ENCODE assay signal across 15 mouse cellular contexts in genomic region chr10:24765151-24765755, GRCm38 (mm10). TPM values are rescaled to one million over a fixed set of nuclear protein-coding genes. Genes with fewer than 3 reads are reported as not detected.
DNase-seq lines count a peak whose midpoint lies in the region; ATAC-seq and TF ChIP-seq lines count a peak whose summit lies in the region.
"Had no signal": no experiment of that assay in that cellular context is flagged by ENCODE, and none has a peak within 500 bp of the region (broad histone marks: within the 10 kb centered on the region; RNA-seq: fewer than 3 reads in every experiment).

No protein-coding gene starts in this region.

- no peak for TF ChIP-seq POLR2A in MEL (IDR thresholded peaks at IDR 0.05; ENCODE audit: control insufficient read depth in 1 of 2, insufficient read depth in 1 of 2, low read depth in 1 of 2, low read length in 2 of 2, poor library complexity in 1 of 2)

- H3K9ac ChIP-seq in hindbrain, embryonic 13.5 days = no peak overlapping the region
- no peak overlapping the region for H3K9ac ChIP-seq in MEL (ENCODE audit: control insufficient read depth, low read depth, low read length, poor library complexity, severe bottlenecking)
- H3K9ac ChIP-seq in hindbrain, embryonic 15.5 days = no peak overlapping the region
- no peak overlapping the region for H3K9ac ChIP-seq in midbrain, postnatal 0 days (replicated peaks; ENCODE audit: low read length, poor library complexity, severe bottlenecking)
- H3K9ac ChIP-seq: heart, embryonic 13.5 days; limb, embryonic 15.5 days; lung, embryonic 15.5 days had no signal

- no peaks in the 10 kb centered on the region for H3K27me3 ChIP-seq in hindbrain, embryonic 13.5 days
- H3K27me3 ChIP-seq in hindbrain, embryonic 10.5 days (ENCODE audit: insufficient read depth, poor library complexity, severe bottlenecking) = no peaks in the 10 kb centered on the region
- no peaks in the 10 kb centered on the region for H3K27me3 ChIP-seq in MEL (ENCODE audit: control insufficient read depth in 1 of 2, insufficient read depth in 2 of 2, low read length in 2 of 2)
- H3K27me3 ChIP-seq in hindbrain, embryonic 15.5 days = no peaks in the 10 kb centered on the region
- H3K27me3 ChIP-seq in midbrain, postnatal 0 days (ENCODE audit: insufficient read depth, low read length) = no peaks in the 10 kb centered on the region
- H3K27me3 ChIP-seq: heart, embryonic 13.5 days; limb, embryonic 15.5 days; lung, embryonic 15.5 days had no signal

- no peak for DNase-seq in hindbrain, embryonic 10.5 days (ENCODE audit: low spot score)
- DNase-seq in MEL (ENCODE audit: low read depth, low spot score) = peak; percentile 17
- DNase-seq in midbrain, postnatal 0 days (ENCODE audit: low spot score) = peak; percentile 40
- DNase-seq in layer of hippocampus, adult 8-10 months (ENCODE audit: low spot score in 2 of 2) = no peak
- no peak for DNase-seq in ovary, adult 18-20 months (ENCODE audit: low spot score)
- no peak for DNase-seq in adrenal gland, postnatal 36 days
- DNase-seq: cerebellum, adult 2 months; gastrocnemius, postnatal 25 days; thymus, postnatal 25 days had no signal

- no peaks in the 10 kb centered on the region for H3K79me2 ChIP-seq in MEL (ENCODE audit: control insufficient read depth, insufficient read depth, low read length, poor library complexity)

- no peaks in the 10 kb centered on the region for H3K4me1 ChIP-seq in hindbrain, embryonic 13.5 days (replicated peaks)
- no peaks in the 10 kb centered on the region for H3K4me1 ChIP-seq in hindbrain, embryonic 10.5 days (replicated peaks)
- peaks cover 0 to 4% of the 10 kb centered on the region in 2 experiments; a peak in 1 of 4 replicates for H3K4me1 ChIP-seq in MEL (ENCODE audit: control insufficient read depth in 1 of 2, insufficient read depth in 2 of 2, low read length in 2 of 2)
- no peaks in the 10 kb centered on the region for H3K4me1 ChIP-seq in hindbrain, embryonic 15.5 days (replicated peaks)
- H3K4me1 ChIP-seq in midbrain, postnatal 0 days (ENCODE audit: insufficient read depth, low read length) = no peaks in the 10 kb centered on the region
- H3K4me1 ChIP-seq: lung, embryonic 15.5 days had no signal

- peak; percentile 71 for ATAC-seq in hindbrain, embryonic 13.5 days (ENCODE audit: low FRiP score)
- ATAC-seq in hindbrain, embryonic 15.5 days (ENCODE audit: low FRiP score, low read depth) = peak; percentile 83
- ATAC-seq in midbrain, postnatal 0 days (ENCODE audit: low FRiP score) = peak; percentile 84
- ATAC-seq: inflammation-experienced regulatory T-cells, adult 6 months had no signal

- no peaks in the 10 kb centered on the region for H3K9me3 ChIP-seq in hindbrain, embryonic 13.5 days
- H3K9me3 ChIP-seq in hindbrain, embryonic 10.5 days = no peaks in the 10 kb centered on the region
- H3K9me3 ChIP-seq in MEL (replicated peaks; ENCODE audit: insufficient read depth, low read length) = no peaks in the 10 kb centered on the region
- H3K9me3 ChIP-seq in hindbrain, embryonic 15.5 days = no peaks in the 10 kb centered on the region
- no peaks in the 10 kb centered on the region for H3K9me3 ChIP-seq in midbrain, postnatal 0 days (ENCODE audit: low read length)
- H3K9me3 ChIP-seq: heart, embryonic 13.5 days; limb, embryonic 15.5 days; lung, embryonic 15.5 days had no signal

- no peaks in the 10 kb centered on the region for H3K36me3 ChIP-seq in hindbrain, embryonic 13.5 days
- H3K36me3 ChIP-seq in hindbrain, embryonic 10.5 days = no peaks in the 10 kb centered on the region
- peaks cover 0 to 3% of the 10 kb centered on the region in 2 experiments; a peak in 2 of 4 replicates for H3K36me3 ChIP-seq in MEL (ENCODE audit: control insufficient read depth in 1 of 2, insufficient read depth in 2 of 2, low read length in 2 of 2)
- no peaks in the 10 kb centered on the region for H3K36me3 ChIP-seq in hindbrain, embryonic 15.5 days
- H3K36me3 ChIP-seq in midbrain, postnatal 0 days (ENCODE audit: insufficient read depth, low read length) = no peaks in the 10 kb centered on the region
- H3K36me3 ChIP-seq: heart, embryonic 13.5 days; limb, embryonic 15.5 days; lung, embryonic 15.5 days had no signal

- TF ChIP-seq EP300 in MEL (IDR thresholded peaks at IDR 0.05; ENCODE audit: low read depth in 1 of 2, low read length in 2 of 2) = no peak

- WGBS in hindbrain, embryonic 13.5 days = 44% methylated on average over 6 of the region's 6 CpGs
- 56% methylated on average over 6 of the region's 6 CpGs for WGBS in hindbrain, embryonic 10.5 days
- WGBS in hindbrain, embryonic 15.5 days = 33% methylated on average over 6 of the region's 6 CpGs
- WGBS in midbrain, postnatal 0 days = 27% methylated on average over 6 of the region's 6 CpGs

- H3K27ac ChIP-seq in hindbrain, embryonic 13.5 days = peak overlapping the region; percentile 66
- H3K27ac ChIP-seq in hindbrain, embryonic 10.5 days = no peak overlapping the region
- H3K27ac ChIP-seq in MEL (ENCODE audit: control insufficient read depth, low read depth, low read length) = no peak overlapping the region
- peak overlapping the region; percentile 40 for H3K27ac ChIP-seq in hindbrain, embryonic 15.5 days (replicated peaks)
- H3K27ac ChIP-seq in midbrain, postnatal 0 days (ENCODE audit: low read depth, low read length) = peak overlapping the region; percentile 38; the same call in 1 of the 2 replicates
- H3K27ac ChIP-seq: heart, embryonic 13.5 days; limb, embryonic 15.5 days; lung, embryonic 15.5 days had no signal

- TF ChIP-seq CTCF in MEL (IDR thresholded peaks at IDR 0.05 in 2 of 3, conservative IDR thresholded peaks at IDR 0.05 in 1 of 3; ENCODE audit: control insufficient read depth in 1 of 3, insufficient read depth in 1 of 3, low read depth in 2 of 3, low read length in 3 of 3, poor library complexity in 1 of 3, severe bottlenecking in 1 of 3) = no peak
- no peak for TF ChIP-seq CTCF in midbrain, postnatal 0 days (IDR thresholded peaks at IDR 0.05)

- H3K4me3 ChIP-seq in hindbrain, embryonic 13.5 days = no peak overlapping the region
- no peak overlapping the region for H3K4me3 ChIP-seq in hindbrain, embryonic 10.5 days
- no peak overlapping the region for H3K4me3 ChIP-seq in MEL (ENCODE audit: control insufficient read depth in 1 of 2, insufficient read depth in 1 of 2, low read depth in 2 of 2, low read length in 2 of 2)
- H3K4me3 ChIP-seq in hindbrain, embryonic 15.5 days = no peak overlapping the region
- H3K4me3 ChIP-seq in midbrain, postnatal 0 days (ENCODE audit: low read depth, low read length) = no peak overlapping the region
- H3K4me3 ChIP-seq: heart, embryonic 13.5 days; limb, embryonic 15.5 days; lung, embryonic 15.5 days had no signal

- no peak overlapping the region for H3K4me2 ChIP-seq in hindbrain, embryonic 13.5 days
- no peak overlapping the region for H3K4me2 ChIP-seq in hindbrain, embryonic 15.5 days
- no peak overlapping the region for H3K4me2 ChIP-seq in midbrain, postnatal 0 days (ENCODE audit: low read depth, low read length, poor library complexity, severe bottlenecking)
- H3K4me2 ChIP-seq: heart, embryonic 13.5 days; limb, embryonic 15.5 days; lung, embryonic 15.5 days had no signal

- TF ChIP-seq RAD21 in MEL (IDR thresholded peaks at IDR 0.05; ENCODE audit: low read depth, low read length) = no peak

TF ChIP-seq in MEL, 35 proteins besides CTCF, POLR2A, EP300 and RAD21:
- TF ChIP-seq KAT2A (conservative IDR thresholded peaks at IDR 0.05; ENCODE audit: low read depth, low read length) (no peak), UBTF (IDR thresholded peaks at IDR 0.05; ENCODE audit: borderline replicate concordance, insufficient read depth, low read depth, low read length) (no peak), NRF1 (IDR thresholded peaks at IDR 0.05; ENCODE audit: insufficient read depth, low read depth, low read length, poor library complexity, severe bottlenecking) (no peak), RCOR1 (IDR thresholded peaks at IDR 0.05; ENCODE audit: low read depth, low read length) (no peak), NELFE (IDR thresholded peaks at IDR 0.05; ENCODE audit: low read depth, low read length) (no peak), TAL1 (IDR thresholded peaks at IDR 0.05; ENCODE audit: low read length) (no peak), MEF2A (IDR thresholded peaks at IDR 0.05; ENCODE audit: extremely low read depth, insufficient replicate concordance, low read depth, low read length, poor library complexity, severe bottlenecking) (no peak), TCF12 (IDR thresholded peaks at IDR 0.05; ENCODE audit: low read depth, low read length) (no peak), JUND (IDR thresholded peaks at IDR 0.05; ENCODE audit: low read depth, low read length) (no peak), MYC (IDR thresholded peaks at IDR 0.05; ENCODE audit: low read depth, low read length) (no peak), POLR2AphosphoS5 (IDR thresholded peaks at IDR 0.05; ENCODE audit: borderline replicate concordance, low read depth, low read length) (no peak)

RNA-seq across cellular contexts. Expression of gene Enpp1, which starts 53.3 kb away (rescaled TPM):
- polyA plus RNA-seq in hindbrain, embryonic 13.5 days (2015; fragmentation: Nextera tagmentation; extraction: Ambion mirVana) = 2.8 and 3.2 TPM in 2 replicates
- 0.44 and 0.52 TPM in 2 replicates for polyA plus RNA-seq in hindbrain, embryonic 10.5 days (2016; fragmentation: Nextera tagmentation; extraction: Ambion mirVana)
- total RNA-seq in MEL (2012; rRNA removed) = 0.07 and 0.12 TPM in 2 replicates
- polyA plus RNA-seq in MEL (2012; ENCODE audit: insufficient read depth in 1 of 2, insufficient read length in 2 of 2, low read depth in 1 of 2, low replicate concordance in 2 of 2, missing spikeins in 1 of 2) = under 1 TPM in 1 of 2 experiments, not detected in 1; 0.15 TPM
- 3.7 and 4.1 TPM in 2 replicates for polyA plus RNA-seq in hindbrain, embryonic 15.5 days (2015; fragmentation: Nextera tagmentation; extraction: Ambion mirVana)
- total RNA-seq in midbrain, postnatal 0 days (2014; rRNA removed) = 3.5 and 6.3 TPM in 2 replicates
- polyA plus RNA-seq in midbrain, postnatal 0 days (2015; fragmentation: Nextera tagmentation; extraction: Ambion mirVana) = 3.0 and 3.5 TPM in 2 replicates
- 1 to 10 TPM; 3.7 to 5.7 (median 4.4) TPM for total RNA-seq in layer of hippocampus, adult 8-10 months (2022)
- total RNA-seq in adrenal gland, postnatal 36 days (2021) = 1 to 10 TPM; 2.7 to 3.8 TPM

Comparison
In these comparisons a context has a peak if more than half of its experiments do, and no peak if none do; other contexts are left out.
1. H3K27ac ChIP-seq: peak in hindbrain, embryonic 13.5 days (single experiment), hindbrain, embryonic 15.5 days (single experiment) and midbrain, postnatal 0 days (single experiment); none in hindbrain, embryonic 10.5 days (single experiment) and MEL (single experiment).
2. DNase-seq: peak in MEL (single experiment) and midbrain, postnatal 0 days (single experiment); none in hindbrain, embryonic 10.5 days (single experiment), layer of hippocampus, adult 8-10 months (0 of 2), ovary, adult 18-20 months (single experiment) and adrenal gland, postnatal 36 days (0 of 2).
3. Peak in every context shown above with its lines, with median percentiles within 50 percentile points of each other: ATAC-seq.